Mouse (Mus musculus) cortical plate, adult 2 months (tissue): ENCODE results near the gene Rbm15b.

Experiments used
- CTCF ChIP-seq: fragments of 200-500 bp; IDR thresholded peaks from 2 replicates; pipeline ENCODE4 v1.5.1; 2011; ENCODE audit warnings: mild to moderate bottlenecking, control low read depth, low read length; ENCODE audit not compliant: insufficient read depth; ENCODE audit errors: extremely low read depth
- POLR2A ChIP-seq: fragments of 200-500 bp; IDR thresholded peaks from 2 replicates; pipeline ENCODE4 v1.6.1; 2011; ENCODE audit warnings: mild to moderate bottlenecking, low read length, control low read depth; ENCODE audit not compliant: insufficient read depth; ENCODE audit errors: extremely low read depth

GRCm38 (mm10) chr9:106892552-106892875 lies 5.3 kb upstream of the Rbm15b start:
- TF ChIP-seq CTCF: no peak
- no peak for TF ChIP-seq POLR2A
